Mouse (Mus musculus): ENCODE data around the gene Aars2.

GRCm38 (mm10) chr17:45473667-45474066 lies 33.0 kb upstream of the Aars2 start:
- TF ChIP-seq EP300 (IDR thresholded peaks at IDR 0.05; ENCODE audit: low read depth): no peak
- no peak for TF ChIP-seq CTCF (IDR thresholded peaks at IDR 0.05; ENCODE audit: low read depth)
